Mouse (Mus musculus): ENCODE results near the gene Zfyve16. TPM values are rescaled to one million over a fixed set of nuclear protein-coding genes. Genes with fewer than 3 reads are reported as not detected.
A peak's percentile ranks its signal among the peaks of the same experiment; 100 is the strongest.

Zfyve16 gene
- 6.5 and 7.1 TPM in 2 replicates for polyA plus RNA-seq (2015; fragmentation: Nextera tagmentation; extraction: Ambion mirVana)

DNA sequence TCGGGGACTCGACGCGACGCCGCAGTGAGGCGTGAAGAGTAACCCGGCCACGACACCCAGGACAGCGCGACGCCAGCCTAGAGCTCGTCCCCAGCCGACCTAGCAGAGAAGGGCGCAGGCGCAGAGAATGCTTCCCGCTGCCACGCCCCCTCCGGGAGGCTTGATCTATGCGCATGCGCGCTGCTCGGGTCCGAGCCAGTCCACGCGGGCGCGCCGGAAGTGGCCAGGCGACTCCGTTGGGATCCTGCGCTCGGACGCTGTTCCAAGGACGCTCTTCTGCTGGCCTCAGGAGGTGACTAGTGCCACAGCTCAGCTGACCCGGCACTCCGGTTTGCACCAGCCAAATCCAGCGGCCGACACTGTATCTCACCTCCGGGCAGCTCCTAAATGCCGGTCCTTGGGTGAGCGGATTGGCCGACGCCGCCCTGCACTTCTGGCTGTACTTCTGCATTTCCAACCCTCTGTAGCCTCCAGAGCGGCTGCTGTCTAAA is at the start of gene Zfyve16:
TSS of gene Zfyve16 (minus strand) at position 148 of the 491 bp plus-strand sequence.
- Histone ChIP-seq H3K4me3 (peak within 1 kb of the TSS; percentile 83), H3K27ac (replicated peaks) (peak within 1 kb of the TSS; percentile 99), H3K9me3 (no peaks in the 10 kb centered on the region), H3K9ac (peak within 1 kb of the TSS; percentile 93), H3K4me2 (peak within 1 kb of the TSS; percentile 83), H3K27me3 (replicated peaks) (no peaks in the 10 kb centered on the region), H3K36me3 (0 out of 2 replicates have a peak, but pooled peaks cover 3% of the 10 kb centered on the region), H3K4me1 (peaks cover 13% of the 10 kb centered on the region)
- WGBS, result under 1% methylated on average over 46 of the region's 46 CpGs
- peak; percentile 98 for ATAC-seq (ENCODE audit: extremely low read depth, insufficient number of reproducible peaks, low FRiP score, low TSS enrichment)

DNA sequence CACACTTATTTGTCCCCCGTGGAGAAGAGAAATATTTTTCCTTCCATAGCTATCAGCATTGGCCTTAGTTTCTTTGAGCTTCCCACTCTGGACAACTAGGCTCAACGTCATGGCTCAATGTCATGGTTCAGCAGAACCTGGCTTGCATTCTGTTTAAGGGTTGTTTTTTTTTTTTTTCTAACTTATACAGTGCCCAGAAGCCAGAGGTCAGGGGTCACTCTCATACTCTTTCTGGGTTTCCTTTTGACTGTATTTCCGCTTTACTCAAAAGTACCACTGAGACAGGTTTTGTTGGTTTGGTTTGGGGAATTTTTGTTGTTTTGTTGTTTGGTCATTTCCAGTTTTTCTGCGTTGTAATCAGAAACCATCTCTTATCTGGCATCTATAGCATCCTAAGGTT is 47.5 kb upstream of the Zfyve16 start:
- Histone ChIP-seq H3K9me3 (no peaks in the 10 kb centered on the region), H3K27ac (replicated peaks) (no peak overlapping the region), H3K4me3 (no peak overlapping the region), H3K9ac (no peak overlapping the region), H3K4me1 (peaks cover 7% of the 10 kb centered on the region), H3K27me3 (replicated peaks) (no peaks in the 10 kb centered on the region), H3K4me2 (no peak overlapping the region), H3K36me3 (no peaks in the 10 kb centered on the region)
- 70% methylated on average over 4 of the region's 4 CpGs for WGBS
- ATAC-seq (ENCODE audit: extremely low read depth, insufficient number of reproducible peaks, low FRiP score, low TSS enrichment), result no peak

- ATAC-seq (ENCODE audit: extremely low read depth, insufficient number of reproducible peaks, low FRiP score, low TSS enrichment), result no peak
- WGBS, result 57% methylated on average over 6 of the region's 6 CpGs
- H3K4me2 ChIP-seq, result no peak overlapping the region
- H3K36me3 ChIP-seq, result no peaks in the 10 kb centered on the region
- no peak overlapping the region for H3K9ac ChIP-seq
- no peaks in the 10 kb centered on the region for H3K9me3 ChIP-seq
- no peak overlapping the region for H3K27ac ChIP-seq (replicated peaks)
- H3K4me1 ChIP-seq, result peaks cover 7% of the 10 kb centered on the region
- no peak overlapping the region for H3K4me3 ChIP-seq
- no peaks in the 10 kb centered on the region for H3K27me3 ChIP-seq (replicated peaks)
These were observed 46.0 kb upstream of the Zfyve16 start for GRCm38 (mm10) chr13:92576688-92577087.

- H3K4me1 ChIP-seq, result peaks cover 10% of the 10 kb centered on the region
- no peaks in the 10 kb centered on the region for H3K9me3 ChIP-seq
- no peak within 1 kb of the TSS for H3K4me3 ChIP-seq
- no peak for ATAC-seq (ENCODE audit: extremely low read depth, insufficient number of reproducible peaks, low FRiP score, low TSS enrichment)
- no peak within 1 kb of the TSS for H3K9ac ChIP-seq
- no peak within 1 kb of the TSS for H3K27ac ChIP-seq (replicated peaks)
- H3K36me3 ChIP-seq, result no peaks in the 10 kb centered on the region
- H3K27me3 ChIP-seq (replicated peaks), result no peaks in the 10 kb centered on the region
- no peak within 1 kb of the TSS for H3K4me2 ChIP-seq
These were observed 45.4 kb upstream of the Zfyve16 start, which contains the start of gene Spz1 for GRCm38 (mm10) chr13:92576072-92576471. Spz1 (minus strand) TSS chr13:92576172.

DNA sequence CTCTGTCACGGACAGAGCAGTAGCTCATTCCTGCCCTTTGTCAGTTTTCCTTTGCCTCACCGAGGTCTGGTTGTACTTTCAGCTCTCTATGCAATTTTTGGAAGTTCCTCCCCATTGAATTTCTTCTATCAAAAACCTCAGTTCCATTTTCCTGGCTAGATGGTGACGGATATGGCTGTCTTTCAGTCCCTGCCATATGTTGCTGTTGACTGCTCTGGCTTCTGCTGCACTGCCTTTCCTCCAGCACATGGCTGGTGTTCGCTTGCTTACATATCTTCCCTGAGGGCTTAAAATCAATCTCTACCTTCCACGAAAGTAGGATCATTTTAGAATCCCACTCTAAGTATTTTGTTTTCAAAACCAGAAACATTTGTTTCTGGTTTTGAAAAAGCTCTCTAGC is 28.8 kb upstream of the Zfyve16 start:
- H3K27me3 ChIP-seq (replicated peaks), result no peaks in the 10 kb centered on the region
- no peak overlapping the region for H3K4me3 ChIP-seq
- H3K27ac ChIP-seq (replicated peaks), result no peak overlapping the region
- H3K9ac ChIP-seq, result no peak overlapping the region
- ATAC-seq (ENCODE audit: extremely low read depth, insufficient number of reproducible peaks, low FRiP score, low TSS enrichment), result no peak
- no peak overlapping the region for H3K4me2 ChIP-seq
- H3K36me3 ChIP-seq, result no peaks in the 10 kb centered on the region
- H3K4me1 ChIP-seq, result peaks cover 10% of the 10 kb centered on the region; the same call in 1 of the 2 replicates
- 66% methylated on average over 5 of the region's 5 CpGs for WGBS
- no peaks in the 10 kb centered on the region for H3K9me3 ChIP-seq

- WGBS, result 59% methylated on average over 2 of the region's 2 CpGs
- no peak for ATAC-seq (ENCODE audit: extremely low read depth, insufficient number of reproducible peaks, low FRiP score, low TSS enrichment)
- no peak overlapping the region for H3K27ac ChIP-seq (replicated peaks)
- H3K4me2 ChIP-seq, result no peak overlapping the region
- H3K4me3 ChIP-seq, result no peak overlapping the region
- H3K27me3 ChIP-seq (replicated peaks), result no peaks in the 10 kb centered on the region
- no peak overlapping the region for H3K9ac ChIP-seq
- H3K4me1 ChIP-seq, result peaks cover 10% of the 10 kb centered on the region; the same call in 1 of the 2 replicates
- H3K36me3 ChIP-seq, result no peaks in the 10 kb centered on the region
- peaks cover 2% of the 10 kb centered on the region; the same call in 1 of the 2 replicates for H3K9me3 ChIP-seq
These were observed 26.6 kb upstream of the Zfyve16 start for GRCm38 (mm10) chr13:92557229-92557628.

DNA sequence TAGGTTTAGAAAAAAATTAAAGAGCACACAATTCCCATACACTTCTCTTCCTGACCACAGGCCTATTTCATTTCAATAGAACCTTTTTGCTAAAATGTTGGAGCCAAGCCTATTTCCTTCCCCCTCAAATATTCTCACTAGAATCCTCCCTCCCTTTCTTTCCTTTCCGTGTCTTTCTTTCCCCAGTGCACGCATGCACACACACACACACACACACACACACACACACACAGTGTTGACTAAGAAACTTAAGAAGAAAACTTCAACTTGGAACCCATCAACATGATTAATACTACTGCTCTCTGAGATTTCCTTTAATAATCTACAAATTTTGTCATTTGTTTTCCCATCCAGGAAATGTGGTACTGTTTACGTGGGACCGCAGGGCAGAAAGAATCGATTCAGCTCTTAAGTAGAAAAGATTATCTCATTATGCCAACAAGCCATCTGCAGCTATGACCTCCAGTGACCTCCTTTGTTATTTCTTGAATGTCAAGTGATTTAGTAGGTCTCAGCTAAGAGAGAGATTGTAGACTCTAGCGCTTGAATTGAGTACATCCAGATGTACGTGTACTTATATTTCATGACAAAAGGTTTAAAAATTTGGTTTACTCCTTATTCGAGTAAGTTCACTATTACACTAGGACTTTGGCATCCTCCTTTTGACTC is 25.9 kb upstream of the Zfyve16 start:
- H3K4me2 ChIP-seq, result no peak overlapping the region
- 38% methylated on average over 8 of the region's 8 CpGs for WGBS
- H3K9me3 ChIP-seq, result peaks cover 8% of the 10 kb centered on the region; the same call in 1 of the 2 replicates
- no peaks in the 10 kb centered on the region for H3K36me3 ChIP-seq
- no peak overlapping the region for H3K9ac ChIP-seq
- H3K4me3 ChIP-seq, result no peak overlapping the region
- H3K27me3 ChIP-seq (replicated peaks), result no peaks in the 10 kb centered on the region
- H3K4me1 ChIP-seq, result peaks cover 10% of the 10 kb centered on the region; the same call in 1 of the 2 replicates
- no peak overlapping the region for H3K27ac ChIP-seq (replicated peaks)
- no peak for ATAC-seq (ENCODE audit: extremely low read depth, insufficient number of reproducible peaks, low FRiP score, low TSS enrichment)

DNA sequence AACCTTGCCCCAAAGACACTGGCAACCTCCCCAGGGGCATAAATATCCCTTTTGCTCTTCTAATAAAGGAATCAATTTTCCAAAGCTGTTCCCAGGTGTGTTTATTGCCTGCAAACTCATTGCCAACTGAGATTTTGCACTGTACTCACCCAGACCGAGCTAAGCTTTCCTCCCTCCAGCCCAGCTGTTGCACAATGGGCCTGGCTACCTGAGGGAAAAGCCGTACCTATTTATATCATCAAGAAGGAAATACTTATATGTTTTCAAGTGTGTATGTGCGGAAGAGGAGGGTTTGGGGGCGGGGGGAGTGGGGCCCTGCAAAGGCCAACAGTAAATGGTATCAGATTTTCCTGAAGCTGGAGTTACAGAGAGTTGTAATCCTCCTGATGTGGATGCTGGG is 16.4 kb upstream of the Zfyve16 start:
- no peak overlapping the region for H3K4me3 ChIP-seq

DNA sequence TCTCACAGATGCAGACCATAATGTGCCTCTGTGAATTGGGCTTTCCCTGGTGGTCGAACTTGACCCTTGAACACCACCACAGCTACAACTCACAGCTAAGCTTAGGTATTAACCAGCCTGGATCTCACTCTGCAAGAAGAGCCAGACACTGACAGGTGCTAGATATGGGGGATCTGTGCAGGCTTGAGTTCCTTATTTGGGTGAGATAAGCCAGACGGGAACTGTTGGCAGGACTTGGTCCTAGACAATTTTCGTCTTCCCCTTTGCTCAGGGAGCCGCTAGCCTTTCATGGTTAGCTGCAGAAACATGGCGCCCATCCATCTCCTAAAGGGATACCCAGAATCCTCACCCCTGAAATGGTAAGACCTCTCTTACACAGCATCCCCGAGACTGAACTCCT is 10.3 kb upstream of the Zfyve16 start:
- H3K4me2 ChIP-seq, result no peak overlapping the region
- WGBS, result 57% methylated on average over 6 of the region's 6 CpGs
- no peaks in the 10 kb centered on the region for H3K4me1 ChIP-seq
- no peak overlapping the region for H3K27ac ChIP-seq (replicated peaks)
- no peak overlapping the region for H3K9ac ChIP-seq
- no peaks in the 10 kb centered on the region for H3K9me3 ChIP-seq
- H3K27me3 ChIP-seq (replicated peaks), result no peaks in the 10 kb centered on the region
- H3K4me3 ChIP-seq, result no peak overlapping the region
- no peaks in the 10 kb centered on the region for H3K36me3 ChIP-seq
- no peak for ATAC-seq (ENCODE audit: extremely low read depth, insufficient number of reproducible peaks, low FRiP score, low TSS enrichment)

More for the DNA sequence above, 16.4 kb upstream of the Zfyve16 start:
- no peak for ATAC-seq (ENCODE audit: extremely low read depth, insufficient number of reproducible peaks, low FRiP score, low TSS enrichment)
- no peak overlapping the region for H3K4me2 ChIP-seq
- no peak overlapping the region for H3K27ac ChIP-seq (replicated peaks)
- H3K36me3 ChIP-seq, result no peaks in the 10 kb centered on the region
- H3K9ac ChIP-seq, result no peak overlapping the region
- H3K27me3 ChIP-seq (replicated peaks), result no peaks in the 10 kb centered on the region
- H3K9me3 ChIP-seq, result peaks cover 24% of the 10 kb centered on the region
- no peaks in the 10 kb centered on the region for H3K4me1 ChIP-seq
- 74% methylated on average over 4 of the region's 4 CpGs for WGBS

GRCm38 (mm10) chr13:92539126-92539525 is 8.5 kb upstream of the Zfyve16 start:
- H3K4me3 ChIP-seq, result no peak overlapping the region
- H3K9me3 ChIP-seq, result no peaks in the 10 kb centered on the region
- no peaks in the 10 kb centered on the region for H3K27me3 ChIP-seq (replicated peaks)
- no peak for ATAC-seq (ENCODE audit: extremely low read depth, insufficient number of reproducible peaks, low FRiP score, low TSS enrichment)
- 44% methylated on average over 4 of the region's 4 CpGs for WGBS
- no peak overlapping the region for H3K4me2 ChIP-seq
- H3K9ac ChIP-seq, result no peak overlapping the region
- no peaks in the 10 kb centered on the region for H3K36me3 ChIP-seq
- H3K27ac ChIP-seq (replicated peaks), result no peak overlapping the region
- H3K4me1 ChIP-seq, result no peaks in the 10 kb centered on the region

DNA sequence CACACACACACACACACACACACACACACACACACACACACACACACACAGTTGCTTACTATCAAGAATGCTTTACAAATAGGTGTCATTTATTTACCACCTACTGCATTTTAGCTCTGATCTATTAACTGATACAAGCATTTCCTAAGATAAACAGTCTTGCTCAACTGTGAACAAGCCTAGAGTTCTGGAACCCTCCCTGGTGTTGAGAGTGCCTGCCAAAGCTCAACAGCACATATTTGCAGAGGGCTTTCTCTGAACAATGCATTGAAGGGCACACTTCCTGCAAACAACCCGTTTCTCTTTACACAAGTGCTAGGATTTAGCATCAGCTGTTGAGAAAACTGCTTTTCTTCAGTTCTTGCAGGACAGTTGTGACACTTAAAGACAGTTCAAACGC is 3.1 kb upstream of the Zfyve16 start:
- no peak overlapping the region for H3K4me3 ChIP-seq
- H3K36me3 ChIP-seq, result 0 out of 2 replicates have a peak, but pooled peaks cover 1% of the 10 kb centered on the region
- no peaks in the 10 kb centered on the region for H3K9me3 ChIP-seq
- peaks cover 11% of the 10 kb centered on the region for H3K4me1 ChIP-seq
- WGBS, result 25% methylated on average over 2 of the region's 2 CpGs
- no peak overlapping the region for H3K9ac ChIP-seq
- no peak for ATAC-seq (ENCODE audit: extremely low read depth, insufficient number of reproducible peaks, low FRiP score, low TSS enrichment)
- no peak overlapping the region for H3K27ac ChIP-seq (replicated peaks)
- H3K4me2 ChIP-seq, result no peak overlapping the region
- H3K27me3 ChIP-seq (replicated peaks), result no peaks in the 10 kb centered on the region

DNA sequence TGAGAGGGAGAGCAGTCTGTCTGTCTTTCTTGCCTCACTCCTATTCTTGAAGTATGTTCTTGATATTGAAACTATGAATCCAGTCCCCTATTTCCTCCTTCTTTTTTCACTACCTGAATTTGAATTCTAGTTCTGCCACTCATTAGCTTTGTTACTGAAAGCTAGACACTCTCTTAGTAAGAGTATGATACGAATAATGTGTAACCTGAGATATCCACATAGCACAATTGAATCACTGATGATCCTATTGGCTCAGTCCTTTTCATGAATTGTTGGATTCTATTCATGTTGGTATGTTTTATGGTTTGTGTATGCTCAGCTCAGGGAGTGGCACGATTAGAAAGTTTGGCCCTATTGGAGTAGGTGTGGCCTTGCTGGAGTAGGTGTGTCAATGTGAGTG is 1.5 kb upstream of the Zfyve16 start:
- H3K4me1 ChIP-seq, result peaks cover 13% of the 10 kb centered on the region
- H3K9me3 ChIP-seq, result no peaks in the 10 kb centered on the region
- H3K36me3 ChIP-seq, result 0 out of 2 replicates have a peak, but pooled peaks cover 3% of the 10 kb centered on the region
- H3K9ac ChIP-seq, result no peak overlapping the region
- H3K27ac ChIP-seq (replicated peaks), result no peak overlapping the region
- peak overlapping the region; percentile 11 for H3K4me2 ChIP-seq
- no peak for ATAC-seq (ENCODE audit: extremely low read depth, insufficient number of reproducible peaks, low FRiP score, low TSS enrichment)
- H3K4me3 ChIP-seq, result no peak overlapping the region
- no peaks in the 10 kb centered on the region for H3K27me3 ChIP-seq (replicated peaks)
- 80% methylated on average over 2 of the region's 2 CpGs for WGBS

All from heart, embryonic 13.5 days (tissue).